Mouse (Mus musculus): ENCODE measurements around the gene Paox.

DNA sequence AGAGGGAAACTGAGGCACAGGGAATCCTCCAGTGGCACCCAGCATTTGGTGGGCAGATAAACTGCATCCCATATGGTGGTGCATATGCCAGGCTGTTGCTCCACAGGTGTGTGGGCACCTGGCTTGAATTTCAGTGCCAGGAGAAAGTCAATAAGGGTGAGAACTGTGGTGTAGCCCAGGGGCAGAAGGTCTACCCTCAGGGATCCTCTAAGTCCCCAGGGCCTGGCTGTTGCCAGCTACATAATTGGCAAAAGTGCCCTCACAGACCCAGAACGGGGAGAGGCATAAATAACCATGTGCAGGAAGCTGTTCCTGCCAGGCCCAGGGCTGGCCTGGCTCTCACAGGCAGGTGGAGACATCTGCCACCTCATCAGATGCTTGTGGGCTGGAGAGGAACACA, 57.3 kb downstream of the Paox start, which contains the start of gene Olfr523:
- TF ChIP-seq POLR2A (IDR thresholded peaks at IDR 0.05; ENCODE audit: control insufficient read depth, low read depth, low read length) = no peak
- TF ChIP-seq CTCF (IDR thresholded peaks at IDR 0.05; ENCODE audit: control insufficient read depth, insufficient read depth, insufficient replicate concordance, low read depth, low read length) = no peak
